Mouse (Mus musculus) liver, adult 2 months (tissue): ENCODE results near the gene Hhip.

Experiments used
- CTCF ChIP-seq: fragments of 200-500 bp; IDR thresholded peaks from 2 replicates; pipeline ENCODE4 v1.5.1; 2011; ENCODE audit warnings: low read depth, low read length, control low read depth
- POLR2A ChIP-seq: fragments of 200-500 bp; IDR thresholded peaks from 2 replicates; pipeline ENCODE4 v1.6.1; 2011; ENCODE audit warnings: low read length, control low read depth; ENCODE audit not compliant: insufficient read depth; ENCODE audit errors: extremely low read depth

DNA sequence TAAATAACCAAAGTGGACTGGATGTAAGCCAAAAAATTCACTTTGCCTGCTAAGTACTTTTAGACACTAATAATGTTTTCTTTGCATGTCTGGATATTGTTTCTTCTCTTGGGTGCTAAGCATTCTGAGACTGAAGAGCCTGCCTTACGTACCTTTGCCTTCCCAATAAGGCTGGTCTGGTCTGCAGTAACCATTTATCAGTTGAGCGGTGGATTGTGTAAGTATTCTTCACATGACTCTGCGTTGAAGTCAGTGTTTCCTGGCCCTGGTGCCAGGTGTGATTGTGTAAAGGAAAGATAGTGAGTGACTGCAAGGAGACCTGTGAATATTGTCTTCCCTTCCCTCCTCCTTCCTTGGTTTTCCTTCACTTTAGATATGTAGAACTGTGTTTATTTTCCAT, 107.4 kb downstream of the Hhip start:
- TF ChIP-seq POLR2A, result no peak
- no peak for TF ChIP-seq CTCF
